Mouse (Mus musculus): ENCODE results near the gene Gm12184. TPM values are rescaled to one million over a fixed set of nuclear protein-coding genes. Genes with fewer than 3 reads are reported as not detected.

Gene Gm12184
- 0.47 and 2.5 TPM in 2 replicates for polyA plus RNA-seq (2012; rRNA removed)

DNA sequence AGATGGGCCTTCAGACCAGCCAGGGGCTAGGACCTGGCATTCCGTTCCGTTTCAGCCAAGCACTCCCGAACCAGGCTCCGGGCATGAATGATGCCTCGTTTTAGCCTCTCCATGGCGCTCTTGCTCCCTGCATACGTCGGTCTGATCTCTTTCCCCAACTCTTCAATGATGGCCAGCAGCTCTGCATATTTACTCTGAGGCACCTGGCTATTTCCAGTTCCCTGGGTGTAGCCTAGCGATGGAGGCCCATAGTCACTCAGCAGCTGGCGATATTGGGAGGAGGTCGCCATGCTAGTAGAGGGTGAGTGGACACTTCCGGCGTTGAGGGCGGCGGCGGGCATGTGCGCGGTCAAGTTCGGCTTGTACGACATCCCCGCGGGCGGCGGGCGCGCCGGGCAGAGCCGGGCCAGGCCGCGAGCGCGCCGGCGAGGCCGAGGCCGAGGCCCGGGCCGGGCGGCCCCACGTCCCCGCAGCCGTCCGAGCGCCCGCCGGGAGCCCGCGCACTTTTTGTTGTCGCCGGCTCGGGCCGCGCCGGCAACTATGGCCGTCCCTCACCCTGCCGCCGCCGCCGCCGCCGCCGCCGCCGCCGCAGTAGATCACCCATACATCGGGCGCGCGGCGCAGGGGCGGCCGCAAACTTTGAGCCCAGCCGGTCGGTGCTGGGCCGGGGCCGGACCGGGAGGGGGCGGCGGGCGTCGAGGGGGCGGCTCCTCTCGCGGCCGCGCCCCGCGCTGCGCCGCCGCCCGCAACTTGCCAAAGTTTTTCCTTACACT is at the start of gene Gm12184, which contains the start of gene Trim7:
Gene Gm12184 (minus strand): TSS at position 677 of the 773 bp plus-strand sequence.
Gene Trim7 (plus strand): TSS at position 162 of the 773 bp plus-strand sequence.

DNA sequence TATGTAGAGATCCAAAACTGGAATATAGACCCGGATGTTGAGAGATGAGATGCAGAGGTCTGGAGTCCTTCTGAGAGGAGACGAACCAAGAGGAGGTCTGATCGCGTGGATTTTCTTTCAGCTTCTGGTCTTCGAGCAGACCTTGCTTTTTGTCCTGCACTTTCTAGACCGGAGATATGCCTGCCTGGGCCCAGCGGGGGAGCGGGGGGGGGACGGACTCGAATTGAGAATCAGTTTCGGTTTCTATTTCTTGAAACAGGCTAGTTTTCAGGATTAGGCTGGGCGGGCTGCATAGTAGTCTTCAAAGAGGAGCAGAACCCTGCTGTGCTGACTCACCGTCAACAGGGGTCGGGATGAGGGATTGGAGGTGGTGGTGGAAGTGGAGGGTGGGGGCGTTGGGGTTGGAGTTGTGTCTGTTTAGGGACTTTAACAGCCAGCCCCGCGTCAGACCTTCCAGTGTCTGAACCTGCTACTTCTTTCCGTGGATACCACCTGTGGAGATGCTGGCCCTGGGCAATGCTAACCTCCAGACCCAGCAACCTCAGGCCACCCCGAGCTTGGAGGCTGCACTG is 44.8 kb upstream of the Gm12184 start, which contains the start of gene Irgm1:
Gene Irgm1 (minus strand): TSS at position 483 of the 572 bp plus-strand sequence.

DNA sequence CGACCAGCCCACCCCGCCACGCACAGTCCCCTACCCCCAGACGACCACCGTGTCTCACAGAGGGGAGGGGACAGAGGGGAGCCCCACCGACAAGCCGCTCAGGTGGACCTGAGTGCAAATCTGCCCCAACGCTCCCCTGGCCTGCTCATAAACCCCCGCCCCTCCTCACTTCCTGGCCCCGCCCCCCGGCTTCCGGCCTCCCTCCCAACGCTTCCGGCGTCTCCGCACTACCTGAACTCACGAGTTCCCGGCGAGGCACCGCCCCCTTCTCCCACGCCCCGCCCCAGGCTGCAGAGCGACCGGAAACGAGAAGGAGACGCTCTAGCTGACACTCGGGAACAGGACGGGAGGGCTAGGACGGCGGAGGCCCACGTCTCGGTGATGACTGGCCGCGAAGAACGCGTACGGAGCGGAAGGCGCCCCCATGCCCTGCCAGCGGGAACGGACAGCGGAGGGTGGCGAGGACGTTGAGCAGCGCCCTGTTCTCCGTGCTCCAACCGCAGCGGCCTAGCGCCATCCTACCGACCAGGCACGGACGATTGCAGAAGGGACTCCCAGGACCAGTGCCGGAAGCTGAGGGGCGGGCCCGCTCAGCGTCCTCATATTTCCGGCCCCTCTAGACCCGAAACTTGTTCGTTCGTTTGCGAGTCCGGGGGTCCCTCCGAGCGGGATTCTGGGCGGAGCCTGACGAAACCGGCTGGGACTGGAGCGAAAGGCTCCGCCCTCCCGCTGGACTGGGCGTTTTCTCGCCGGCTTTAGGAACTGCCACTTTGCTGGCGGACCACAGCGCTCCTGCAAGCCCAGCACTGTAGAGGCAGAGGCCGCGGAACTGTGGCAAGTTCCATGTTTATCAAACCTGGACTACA is 9.4 kb downstream of the Gm12184 start, which contains the start of gene Trim41:
Gene Trim41 (minus strand): TSS at position 554 of the 866 bp plus-strand sequence.

DNA sequence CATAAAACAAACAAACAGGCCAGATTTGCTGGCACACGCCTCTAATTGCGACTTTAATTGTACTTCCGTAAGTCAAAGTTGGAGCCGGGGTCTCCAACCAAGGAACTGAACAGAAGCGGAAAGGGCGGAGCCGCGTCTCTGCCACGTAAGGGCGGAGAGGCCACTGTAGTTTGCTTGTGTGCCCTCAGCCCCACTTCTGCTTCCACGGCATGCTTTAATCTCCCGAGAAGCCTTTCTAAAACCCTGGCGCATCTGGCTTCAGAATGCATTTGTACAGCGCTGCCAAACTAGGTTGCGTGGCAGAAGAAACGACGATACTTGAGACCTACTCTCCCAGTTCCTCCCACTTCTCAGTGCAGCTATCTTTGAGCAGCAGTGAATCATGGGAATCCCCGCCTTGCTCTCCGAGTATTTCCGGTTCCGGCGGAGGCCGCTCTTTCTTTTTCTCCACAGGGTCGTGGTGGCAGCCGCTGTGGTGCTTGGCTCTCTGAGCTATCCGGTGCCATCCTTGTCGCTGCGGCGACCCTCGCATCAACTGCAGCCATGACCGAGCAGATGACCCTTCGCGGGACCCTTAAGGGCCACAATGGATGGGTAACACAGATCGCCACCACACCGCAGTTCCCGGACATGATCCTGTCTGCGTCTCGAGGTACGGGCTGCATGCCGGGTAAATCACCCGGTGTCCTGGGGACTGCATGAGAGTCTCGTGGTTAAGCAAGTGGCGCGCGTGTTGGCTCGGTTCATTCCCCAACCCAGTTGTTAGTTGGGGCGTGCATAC is 26.3 kb downstream of the Gm12184 start, which contains the start of gene Rack1:
Gene Rack1 (plus strand): TSS at position 412 of the 781 bp plus-strand sequence.

Other genes starting within 250 kb of the Gm12184 start
- 836 and 1,247 TPM in 2 replicates for gene Rack1, start 26.3 kb downstream of the Gm12184 start, polyA plus RNA-seq (2012; rRNA removed)
- 14.3 and 15.4 TPM in 2 replicates for gene Trim41, start 9.3 kb downstream of the Gm12184 start, polyA plus RNA-seq (2012; rRNA removed)
- 5.8 and 7.1 TPM in 2 replicates for gene Trim7, start 515 bp downstream of the Gm12184 start, polyA plus RNA-seq (2012; rRNA removed)
- 0.69 and 1.2 TPM in 2 replicates for gene Irgm1, start 45.0 kb upstream of the Gm12184 start, polyA plus RNA-seq (2012; rRNA removed)
- gene Gm5431, start 75.6 kb upstream of the Gm12184 start, polyA plus RNA-seq (2012; rRNA removed): not detected in 2 replicates
- 0.68 TPM in 2 replicates for gene Psme2b, start 119.5 kb upstream of the Gm12184 start, polyA plus RNA-seq (2012; rRNA removed)
- gene Olfr56, start 152.2 kb upstream of the Gm12184 start, polyA plus RNA-seq (2012; rRNA removed): 0.08 TPM in 1 of 2 replicates, not detected in the other
- gene 9930111J21Rik1, start 152.7 kb upstream of the Gm12184 start, polyA plus RNA-seq (2012; rRNA removed): 0.15 and 0.23 TPM in 2 replicates
- not detected in 2 replicates for gene Gm12185, start 165.6 kb upstream of the Gm12184 start, polyA plus RNA-seq (2012; rRNA removed)
- gene Tgtp1, start 167.5 kb upstream of the Gm12184 start, polyA plus RNA-seq (2012; rRNA removed): 0.02 and 0.05 TPM in 2 replicates
- 0.02 and 0.11 TPM in 2 replicates for gene 9930111J21Rik2, start 224.6 kb upstream of the Gm12184 start, polyA plus RNA-seq (2012; rRNA removed)
- gene Tgtp2, start 237.6 kb upstream of the Gm12184 start, polyA plus RNA-seq (2012; rRNA removed): 0.09 and 0.44 TPM in 2 replicates
- gene Ifi47, start 249.9 kb upstream of the Gm12184 start, polyA plus RNA-seq (2012; rRNA removed): 0.30 and 0.34 TPM in 2 replicates

Data from stomach, adult 2 months (tissue).